Mouse (Mus musculus): ENCODE data around the gene Etv2.

GRCm38 (mm10) chr7:30636395-30636794 lies 743 bp upstream of the Etv2 start:
- TF ChIP-seq CTCF (IDR thresholded peaks at IDR 0.05; ENCODE audit: insufficient read depth, low read length), result no peak
- TF ChIP-seq POLR2A (IDR thresholded peaks at IDR 0.05; ENCODE audit: borderline replicate concordance, extremely low read depth, low read depth, low read length), result no peak

All from lung, adult 2 months (tissue).